Mouse (Mus musculus) testis, postnatal 14 days (tissue): Measurements from ENCODE around the gene Ushbp1.
A peak's percentile ranks its signal among the peaks of the same experiment; 100 is the strongest.
"Not testable (repeated sequence)": the region's sequence is repeated elsewhere in the genome, so short reads cannot be mapped to it uniquely, and the experiment has no call there.

Experiments
- DNase-seq: peaks from one replicate; pipeline ENCODE4 v3.0.0; 2021; ENCODE audit warnings: low spot score

Gene Ushbp1

DNA sequence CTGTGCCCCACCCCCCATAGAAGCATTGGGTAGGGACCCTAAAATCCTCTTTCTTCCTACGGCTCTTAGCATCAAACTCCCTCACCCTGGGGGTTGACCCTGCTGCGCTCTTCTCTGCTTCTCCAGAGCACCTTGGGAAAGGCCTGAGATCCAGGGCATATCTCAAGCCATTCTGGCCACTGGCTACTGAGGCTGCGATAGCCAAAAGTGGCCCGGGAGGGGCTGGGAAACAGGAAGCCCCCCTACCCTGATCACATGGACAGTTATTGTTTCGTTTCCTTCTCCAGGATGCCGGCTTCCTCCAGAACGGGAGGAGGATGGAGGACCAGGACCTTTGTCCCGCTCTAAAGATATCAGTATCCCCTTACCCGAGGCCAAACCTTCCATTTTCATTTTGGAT is at the start of gene Ushbp1:
Gene Ushbp1, minus strand, starts transcription at position 174 of the 400 bp plus-strand sequence.
- DNase-seq, result no peak

DNA sequence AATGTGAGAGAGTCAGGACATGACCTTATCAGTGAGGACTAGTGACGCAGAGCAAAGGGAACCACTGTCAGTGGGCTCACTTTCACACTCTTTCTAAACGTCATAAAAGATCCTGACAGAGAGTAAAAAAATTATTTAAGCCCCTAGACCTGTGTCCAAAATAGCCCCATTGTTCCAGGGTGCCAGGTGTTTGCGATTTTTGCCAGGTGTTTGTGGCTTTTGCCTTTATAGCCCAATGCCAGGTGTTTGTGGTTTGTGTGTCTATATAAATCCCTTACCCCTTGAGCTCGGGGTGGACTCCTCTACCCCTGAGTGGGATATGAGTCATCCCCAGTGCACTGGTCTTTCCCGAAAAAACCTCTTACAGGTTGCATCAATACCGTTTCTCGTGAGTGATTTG is 49.5 kb upstream of the Ushbp1 start:
- DNase-seq, result no peak

DNA sequence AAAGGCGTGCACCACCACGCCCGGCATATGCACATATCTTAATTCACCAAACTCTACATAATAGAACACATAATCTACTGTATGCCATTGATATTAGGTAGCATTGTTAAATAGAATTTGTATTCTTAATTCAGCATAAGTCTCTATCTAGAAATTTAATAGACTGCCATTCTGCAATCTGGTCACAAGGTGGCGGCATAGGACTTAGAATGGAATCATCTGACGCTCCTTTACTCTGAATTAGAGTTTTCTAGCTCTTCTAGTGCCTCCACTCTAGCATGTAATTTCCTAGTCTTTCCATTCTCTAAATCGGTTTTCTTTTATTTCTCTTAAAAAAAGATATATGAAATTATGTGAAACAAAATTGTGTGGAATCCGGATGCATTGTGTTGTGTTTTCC is 45.8 kb upstream of the Ushbp1 start:
- no peak for DNase-seq

DNA sequence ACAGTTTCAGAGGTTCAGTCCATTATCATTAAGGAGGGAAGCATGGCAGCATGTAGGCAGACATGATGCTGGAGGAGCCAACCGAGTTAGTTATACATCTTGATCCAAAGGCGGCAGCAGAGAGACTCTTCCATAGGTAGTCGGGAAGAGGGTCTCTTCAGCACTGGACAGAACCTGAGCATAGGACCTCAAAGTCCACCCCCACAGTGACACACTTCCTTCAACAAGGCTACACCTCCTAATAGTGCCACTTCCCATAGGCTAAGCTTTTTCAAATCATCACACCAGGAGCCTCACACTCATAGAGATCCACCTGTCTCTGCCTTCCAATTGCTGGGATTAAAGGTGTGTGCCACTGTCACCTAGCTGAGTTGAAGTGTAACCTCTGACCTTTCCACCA is 41.4 kb upstream of the Ushbp1 start:
- no peak for DNase-seq

DNA sequence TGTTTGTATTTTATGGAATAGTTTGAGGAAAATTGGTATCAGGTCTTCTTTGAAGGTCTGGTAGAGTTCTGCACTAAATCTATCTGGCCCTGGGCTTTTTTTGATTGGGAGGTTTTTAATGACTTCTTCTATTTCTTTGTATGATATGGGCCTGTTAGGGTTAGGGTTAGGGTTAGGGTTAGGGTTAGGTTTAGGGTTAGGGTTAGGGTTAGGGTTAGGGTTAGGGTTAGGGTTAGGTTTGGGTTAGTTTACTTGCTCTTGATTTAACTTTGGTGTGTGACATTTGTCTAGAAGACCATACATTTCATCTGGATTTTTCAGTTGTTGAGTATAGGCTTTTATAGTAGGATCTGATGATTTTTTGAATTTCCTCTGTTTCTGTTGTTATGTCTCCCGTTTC is 37.3 kb upstream of the Ushbp1 start:
- not testable (repeated sequence) for DNase-seq

DNA sequence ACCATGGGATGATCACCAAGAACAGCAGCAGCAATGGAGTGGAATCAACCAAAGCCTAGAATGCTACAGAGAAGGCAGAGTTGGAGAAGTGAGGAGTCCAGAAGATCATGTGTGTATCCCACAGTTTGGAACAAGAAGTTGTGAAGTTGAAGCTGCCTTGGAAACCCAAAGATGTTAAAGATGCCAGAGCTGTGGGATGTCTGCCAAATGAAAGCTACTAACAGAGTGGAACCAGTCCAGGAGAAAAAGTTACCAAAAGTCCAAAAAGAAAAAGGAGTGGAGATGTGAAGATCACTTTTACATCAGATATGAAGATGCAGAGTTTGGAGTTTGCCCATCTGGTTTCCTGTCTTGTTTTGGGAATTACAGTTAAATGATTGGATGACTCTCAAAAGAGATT is 26.5 kb upstream of the Ushbp1 start:
- DNase-seq, result no peak

DNA sequence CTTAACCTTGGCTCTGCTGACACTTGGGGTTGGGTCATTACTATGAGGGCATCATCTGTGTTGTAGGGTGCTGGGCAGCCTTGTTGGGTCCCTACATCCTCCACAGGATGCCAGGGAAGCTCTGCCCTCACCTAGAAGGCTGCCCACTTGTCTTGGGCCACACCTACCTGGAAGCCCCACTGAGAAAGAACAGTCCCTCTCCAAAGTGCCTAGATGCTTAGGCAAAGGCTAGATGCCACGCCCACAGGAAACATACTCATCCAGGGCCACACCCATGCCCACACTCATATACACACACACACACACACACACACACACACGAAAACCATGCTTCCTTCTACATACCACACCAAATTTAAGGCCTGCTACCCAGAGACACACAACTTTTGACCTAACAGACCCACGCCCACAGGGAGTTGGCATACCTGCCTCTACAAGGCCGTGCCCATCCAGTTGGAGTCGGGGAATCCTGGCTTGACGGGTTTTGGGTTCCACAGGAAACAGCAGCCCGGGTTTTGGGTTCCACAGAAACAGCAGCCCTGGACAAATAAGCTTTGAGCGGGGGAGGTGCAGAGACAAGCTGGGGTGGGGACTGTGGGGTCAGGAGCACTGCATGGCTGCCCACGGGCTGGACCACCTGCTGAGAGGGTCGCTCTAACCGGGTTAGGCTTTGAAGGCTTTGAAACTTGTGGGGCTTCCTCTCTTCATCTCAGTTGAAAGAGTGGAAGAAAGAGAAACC is 16.1 kb upstream of the Ushbp1 start:
- no peak for DNase-seq

DNA sequence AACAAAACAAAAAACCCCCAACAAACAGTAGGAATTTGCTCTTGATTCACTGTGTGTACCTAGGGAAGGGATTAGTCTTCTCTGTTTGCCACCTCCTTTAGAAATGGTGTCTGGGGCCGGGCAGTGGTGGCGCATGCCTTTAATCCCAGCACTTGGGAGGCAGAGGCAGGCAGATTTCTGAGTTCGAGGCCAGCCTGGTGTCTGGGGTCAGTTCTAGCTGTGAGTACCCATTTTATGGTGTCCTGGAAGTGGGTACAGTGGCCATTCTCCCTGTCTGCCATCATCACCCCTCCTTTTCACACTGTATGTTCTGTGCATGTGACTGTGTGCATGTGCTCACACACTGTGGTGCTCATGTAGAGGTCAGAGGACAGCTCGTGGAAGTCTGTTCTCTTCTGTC is 12.6 kb upstream of the Ushbp1 start:
- no peak for DNase-seq

DNA sequence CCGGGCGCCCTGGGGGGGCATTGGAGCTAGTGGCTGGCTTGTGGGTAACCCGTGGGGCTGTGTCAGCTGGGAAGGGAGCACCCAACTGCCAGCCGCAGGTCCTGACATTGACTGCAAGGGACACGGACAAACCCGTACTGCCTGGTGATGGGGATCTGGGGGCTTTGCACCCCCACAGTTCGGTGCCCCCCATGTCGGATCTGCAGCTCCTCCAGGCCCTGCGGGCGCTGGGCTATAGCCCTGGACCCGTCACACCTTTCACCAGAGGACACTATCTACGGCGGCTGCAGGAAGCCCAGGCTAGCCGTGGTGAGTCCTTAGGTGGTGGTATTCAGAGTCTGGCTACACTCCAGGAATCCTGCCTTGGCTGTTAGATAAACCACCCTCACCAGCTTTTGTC is 11.8 kb upstream of the Ushbp1 start:
- no peak for DNase-seq

DNA sequence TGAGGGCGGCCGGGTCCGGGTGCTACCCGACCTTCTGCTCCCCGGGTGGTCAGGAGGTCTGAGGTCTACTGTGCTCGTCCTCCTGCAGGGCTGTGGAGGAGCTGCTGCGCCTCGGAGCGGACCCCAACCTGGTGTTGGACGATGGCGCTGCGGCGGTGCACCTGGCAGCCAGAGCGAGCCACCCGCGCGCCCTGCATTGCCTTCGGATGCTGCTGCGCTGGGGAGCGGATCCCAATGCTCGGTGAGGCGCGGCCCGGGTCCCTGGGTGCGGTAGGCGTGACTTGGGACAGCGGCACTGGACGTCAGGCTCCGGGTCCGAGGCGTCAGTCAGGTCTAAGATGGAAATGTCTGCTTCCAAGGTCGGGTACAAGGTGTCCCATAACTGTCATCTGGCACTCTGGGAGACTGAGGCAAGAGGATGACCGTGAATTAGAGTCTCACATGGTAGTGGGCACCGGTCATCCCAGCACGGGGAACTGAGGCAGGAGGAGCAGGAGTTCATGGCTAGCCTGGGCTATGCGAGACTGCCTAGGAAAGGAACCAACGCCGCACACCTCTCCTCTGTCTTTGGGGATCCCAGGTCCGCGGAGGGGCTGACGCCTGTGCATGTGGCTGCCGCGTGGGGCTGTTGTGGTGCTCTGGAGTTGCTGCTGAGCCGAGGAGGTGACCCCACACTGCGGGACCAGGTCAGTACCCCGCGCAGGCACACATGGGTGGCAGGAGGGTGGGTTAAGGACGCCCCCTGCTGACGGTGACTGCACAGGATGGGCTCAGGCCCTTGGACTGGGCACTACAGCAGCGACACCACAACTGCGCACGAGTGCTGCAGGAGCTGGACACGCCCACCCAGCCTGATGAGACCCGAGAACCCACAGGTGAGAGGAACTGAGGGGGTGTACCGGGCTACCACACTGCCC is 10.8 kb upstream of the Ushbp1 start:
- peak; percentile 60 for DNase-seq

DNA sequence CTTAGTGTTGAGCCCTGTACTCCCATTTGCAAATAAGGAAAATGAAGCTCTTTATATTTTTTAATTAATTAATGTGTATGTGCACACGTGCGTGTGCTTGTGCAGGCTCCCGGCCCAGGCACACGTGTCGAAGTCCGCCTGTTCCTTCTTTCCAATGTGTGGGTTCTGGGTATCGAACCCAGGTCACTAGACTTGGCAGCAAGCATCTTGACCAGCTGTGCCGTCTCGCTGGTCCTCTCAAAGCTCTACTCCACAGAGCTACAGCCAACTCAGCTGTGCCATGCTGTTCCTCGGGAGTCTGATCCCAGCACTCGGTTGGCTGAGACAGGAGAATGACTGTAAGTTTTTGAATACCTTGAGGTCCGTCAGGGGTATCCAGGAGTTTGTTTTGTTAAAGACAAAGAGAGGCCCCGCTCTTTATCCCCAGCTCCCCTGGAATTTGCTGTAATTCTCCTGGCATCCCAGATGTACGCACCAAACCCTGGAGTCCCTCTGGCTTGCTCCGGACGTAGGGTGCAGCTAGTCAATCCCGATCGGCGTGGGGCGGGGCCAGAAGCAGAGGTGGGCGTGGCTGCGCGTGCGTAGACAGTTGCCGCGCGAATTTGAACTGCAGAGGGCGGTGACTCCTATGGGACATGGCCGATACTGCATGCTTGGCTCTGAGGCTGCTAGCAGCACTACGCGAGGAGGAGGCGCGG is 9.9 kb upstream of the Ushbp1 start, which contains the start of gene Ankle1:
Gene Ankle1, plus strand, starts transcription at position 610 of the 698 bp plus-strand sequence.
- peak; percentile 91 for DNase-seq

DNA sequence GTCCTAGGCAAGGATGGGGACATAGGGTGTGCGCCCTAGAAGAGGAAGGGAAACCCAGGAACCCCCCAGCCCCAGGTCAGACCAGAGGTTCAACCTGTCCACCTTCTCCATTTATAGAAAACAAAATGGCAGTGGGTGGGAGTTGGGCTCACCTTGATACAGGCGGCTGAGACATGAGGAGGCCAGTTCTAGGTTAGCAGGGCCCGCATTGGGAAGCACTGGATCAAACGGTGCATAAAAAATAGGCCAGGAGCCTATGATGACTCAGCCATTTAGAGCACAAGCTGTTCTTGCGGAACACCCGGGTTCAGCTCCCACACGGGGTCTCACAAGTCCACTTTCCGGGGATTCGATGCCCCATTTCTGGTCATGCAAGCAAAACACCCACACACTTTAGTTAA is 9.3 kb upstream of the Ushbp1 start:
- no peak for DNase-seq

DNA sequence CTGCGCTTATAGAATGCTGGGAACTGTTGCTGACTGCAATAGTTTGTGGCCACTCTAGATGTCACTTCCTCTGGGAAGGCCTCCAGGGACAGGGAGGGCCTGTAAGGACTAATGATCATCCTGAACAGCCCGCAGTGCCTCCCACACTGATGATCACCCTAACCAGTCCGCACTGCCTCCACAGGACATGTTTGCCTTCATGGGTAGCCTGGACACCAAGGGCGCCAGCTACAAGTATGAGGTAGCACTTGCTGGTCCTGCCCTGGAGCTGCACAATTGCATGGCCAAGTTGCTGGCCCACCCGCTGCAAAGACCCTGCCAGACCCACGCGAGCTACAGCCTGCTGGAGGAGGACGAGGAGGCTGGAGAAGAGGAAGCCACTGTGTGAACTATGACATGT is 8.4 kb upstream of the Ushbp1 start:
- DNase-seq, result peak; percentile 5

DNA sequence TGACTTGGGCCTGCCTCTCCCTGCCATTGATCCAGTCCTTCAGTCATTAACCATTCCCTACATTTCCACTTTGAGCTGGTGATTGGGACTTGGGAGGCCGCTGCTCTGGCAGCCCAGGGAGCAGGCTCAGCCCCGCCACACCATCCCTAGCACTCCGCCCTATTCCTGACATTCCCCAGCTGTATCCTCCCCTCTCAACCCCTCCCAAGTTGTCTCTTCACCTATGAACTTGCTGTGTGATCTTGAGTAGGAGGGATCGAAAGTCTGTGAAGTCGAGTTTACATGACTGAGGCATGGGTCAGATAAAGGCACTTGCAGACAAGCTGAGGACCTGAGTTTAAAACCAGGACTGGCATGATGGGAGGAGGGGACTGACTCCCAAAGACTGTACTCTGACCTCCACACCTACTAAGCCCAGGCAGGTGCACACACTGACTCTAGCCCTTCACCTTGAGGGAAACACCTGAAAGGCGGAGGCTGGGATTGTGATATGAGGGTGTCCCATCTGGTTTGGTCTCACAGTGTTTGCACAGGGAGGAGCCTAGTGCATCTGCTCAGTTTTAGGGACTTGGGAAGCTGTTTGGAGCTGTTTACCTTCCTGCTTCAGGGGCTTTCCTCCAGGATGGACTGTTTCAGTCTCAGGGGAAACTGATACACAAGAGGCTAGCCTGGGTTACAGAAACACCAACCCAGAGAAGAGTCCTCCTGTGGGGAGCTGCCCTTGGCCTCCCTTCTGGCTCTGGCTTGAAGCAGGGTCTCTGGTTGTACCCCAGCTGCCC is 7.7 kb upstream of the Ushbp1 start:
- DNase-seq, result no peak

DNA sequence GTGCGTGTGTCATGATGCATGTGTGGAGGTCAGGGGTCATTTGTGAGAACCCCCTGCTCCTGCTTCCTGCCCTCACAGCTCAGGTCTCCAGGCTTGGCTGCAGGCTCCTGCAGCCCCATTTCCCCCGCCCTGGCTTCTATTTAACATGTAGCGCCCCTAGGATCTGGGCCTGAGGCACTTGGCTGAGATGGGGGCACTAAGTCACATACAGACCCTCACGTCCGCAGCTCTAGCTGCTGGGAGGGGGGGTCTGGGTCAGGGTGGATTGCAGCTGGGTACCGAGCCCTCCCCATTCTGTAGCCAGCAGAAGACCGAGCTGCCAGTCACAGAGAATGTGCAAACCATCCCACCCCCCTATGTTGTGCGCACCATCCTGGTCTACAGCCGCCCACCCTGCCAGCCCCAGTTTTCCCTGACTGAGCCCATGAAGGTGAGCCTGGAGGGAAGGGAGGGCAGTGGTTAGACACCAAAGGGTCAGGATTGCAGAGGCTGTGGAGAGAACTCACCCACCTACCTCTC is 6.9 kb upstream of the Ushbp1 start:
- peak; percentile 3 for DNase-seq

DNA sequence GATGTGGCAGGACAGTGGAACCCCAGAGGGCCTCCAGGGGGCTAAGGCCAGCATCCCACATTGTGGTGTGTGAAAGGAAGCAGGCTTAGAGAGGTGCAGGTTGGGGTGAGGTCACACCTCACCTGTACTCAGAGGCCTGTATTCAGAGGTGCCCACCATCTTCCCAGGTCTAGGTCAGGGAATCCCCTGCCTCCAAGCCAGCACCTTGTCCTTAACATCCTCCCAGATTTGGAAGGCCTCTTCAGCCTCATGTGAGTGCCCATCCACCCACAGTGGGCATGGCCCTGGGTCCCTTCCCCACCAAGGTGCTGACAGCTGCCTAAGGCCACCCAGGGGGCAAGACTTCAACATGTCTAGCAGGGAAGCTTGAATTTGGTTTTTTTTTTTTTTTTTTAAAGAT is 5.9 kb upstream of the Ushbp1 start:
- DNase-seq, result no peak

DNA sequence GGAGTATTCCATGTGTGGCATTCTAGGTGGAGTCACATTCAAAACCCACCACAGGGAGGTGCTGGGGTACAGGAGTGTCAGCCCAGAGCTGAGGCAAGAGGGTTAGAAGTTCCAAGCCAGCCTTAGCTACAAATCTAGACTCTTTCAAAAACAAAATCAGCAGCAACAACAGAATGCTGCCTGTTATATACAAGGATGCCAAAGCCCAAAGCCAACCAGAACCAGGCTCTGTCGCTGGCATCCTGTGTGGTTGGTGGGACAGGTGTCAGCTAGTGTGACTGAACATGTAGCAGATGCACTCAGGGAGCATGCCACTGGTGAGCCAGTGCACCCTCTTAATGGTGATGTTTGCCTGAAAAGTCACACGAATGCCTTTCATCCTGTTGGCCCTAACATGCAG is 5.2 kb upstream of the Ushbp1 start:
- no peak for DNase-seq

DNA sequence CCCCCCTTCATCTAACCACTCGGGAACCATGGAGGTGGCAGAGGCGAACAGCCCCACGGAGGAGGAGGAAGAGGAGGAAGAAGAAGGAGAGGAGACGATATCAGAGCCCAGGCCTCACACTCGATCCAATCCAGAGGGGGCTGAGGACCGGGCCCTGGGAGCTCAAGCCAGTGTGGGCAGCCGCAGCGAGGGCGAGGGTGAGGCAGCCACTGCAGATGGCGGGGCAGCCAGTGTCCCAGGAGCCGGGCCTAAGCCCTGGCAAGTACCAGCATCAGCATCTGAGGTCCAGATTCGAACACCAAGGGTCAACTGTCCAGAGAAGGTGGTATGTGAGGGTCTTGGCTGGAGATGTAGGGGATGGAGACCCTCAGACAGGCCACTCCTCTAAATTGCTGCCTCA is 2.1 kb upstream of the Ushbp1 start:
- no peak for DNase-seq

DNA sequence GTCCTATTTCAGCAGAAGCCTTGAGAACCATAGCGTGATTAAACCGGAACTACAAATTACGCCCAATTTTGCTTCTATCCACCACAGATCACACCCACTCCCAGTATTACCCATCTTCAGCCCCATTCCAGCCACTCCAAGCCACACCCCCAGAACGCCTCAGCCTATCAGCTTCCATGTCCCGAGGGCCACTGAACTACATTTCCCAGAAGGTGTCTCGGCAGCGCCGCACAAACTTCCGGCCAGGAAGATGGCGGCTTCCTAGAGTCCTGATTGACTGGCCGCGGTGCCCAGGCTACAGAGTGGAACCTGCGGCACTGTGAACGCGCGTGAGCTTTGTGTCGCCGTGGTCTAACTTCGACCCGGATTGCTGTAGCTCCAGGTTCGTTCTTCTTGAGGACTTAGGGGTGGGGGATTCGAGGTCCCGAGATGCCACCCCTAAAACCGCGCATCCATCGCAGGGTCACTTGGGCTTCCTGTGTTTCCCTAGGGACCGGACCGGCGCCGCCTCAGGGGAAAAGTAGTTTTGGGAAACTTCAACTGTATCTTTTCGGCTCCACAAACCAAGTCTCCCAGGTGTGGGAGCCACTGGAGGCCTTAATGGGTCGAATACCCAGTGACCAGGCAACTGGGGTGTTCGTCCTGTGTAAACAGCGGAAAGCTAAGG is 1.2 kb upstream of the Ushbp1 start, which contains the start of gene Babam1:
Gene Babam1, plus strand, starts transcription at position 223 of the 667 bp plus-strand sequence.
- DNase-seq, result peak; percentile 95

DNA sequence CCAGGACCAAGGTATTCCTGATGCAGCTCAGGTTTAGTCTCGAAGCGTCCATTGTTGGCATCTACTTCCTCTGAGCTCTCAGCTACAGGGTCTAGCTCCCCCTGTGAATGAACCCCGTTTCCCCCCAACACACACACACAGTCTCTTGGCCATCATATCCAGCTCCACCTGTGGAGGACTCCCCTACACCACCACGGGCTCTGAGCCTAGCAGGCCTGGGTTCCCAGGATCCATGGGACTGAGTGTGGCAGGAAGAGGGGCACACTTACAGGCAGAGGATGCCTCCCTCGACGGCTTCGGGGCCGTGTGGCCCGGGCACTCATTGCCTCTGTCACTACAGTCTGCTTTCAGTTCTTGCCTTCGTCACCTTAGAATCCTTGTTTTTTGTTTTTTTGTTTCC is 531 bp downstream of the Ushbp1 start:
- no peak for DNase-seq

DNA sequence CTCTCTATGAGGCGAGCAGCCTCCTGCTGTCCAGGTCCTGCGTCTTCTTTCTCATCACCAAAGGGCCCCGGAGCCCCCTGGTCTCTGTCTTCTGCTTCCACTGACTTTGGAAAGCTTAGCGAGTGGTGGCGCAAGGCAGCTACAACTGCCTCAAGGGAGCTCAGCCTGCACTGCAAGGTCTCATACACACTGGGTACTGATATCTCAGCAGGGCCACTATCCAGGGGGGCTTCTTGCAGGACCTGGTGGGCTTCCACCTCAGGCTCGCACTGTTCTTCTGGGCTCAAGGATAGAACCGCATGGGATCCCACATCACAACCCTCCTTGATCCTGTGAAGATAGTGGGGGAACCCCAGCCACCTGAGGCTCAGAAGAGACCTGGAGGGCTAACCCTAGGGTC is 1.1 kb downstream of the Ushbp1 start:
- DNase-seq, result no peak
